Mouse (Mus musculus) heart, embryonic 13.5 days (tissue): ENCODE results near the gene Sdk2. TPM values are rescaled to one million over a fixed set of nuclear protein-coding genes. Genes with fewer than 3 reads are reported as not detected.

ENCODE experiments used
- ATAC-seq: fragments of 200-750 bp; cut with Nextera tagmentation; 2 replicates; pipeline ENCODE4 v1.8.0; 2017; ENCODE audit warnings: moderate TSS enrichment; ENCODE audit not compliant: insufficient number of reproducible peaks, low FRiP score, low TSS enrichment; ENCODE audit errors: extremely low read depth
- H3K27ac ChIP-seq: fragments of 300-500 bp; sonication (generic); replicated peaks from 2 replicates; pipeline ENCODE4 v1.5.1; 2015; ENCODE audit warnings: moderate library complexity, mild to moderate bottlenecking, inconsistent platforms
- H3K27me3 ChIP-seq: fragments of 300-500 bp; sonication (generic); replicated peaks from 2 replicates; pipeline ENCODE4 v1.6.1; 2015; ENCODE audit warnings: mild to moderate bottlenecking, inconsistent platforms
- H3K36me3 ChIP-seq: fragments of 300-500 bp; sonication (generic); 2 replicates; pipeline ENCODE4 v1.6.1; 2015; ENCODE audit warnings: mild to moderate bottlenecking, inconsistent platforms
- H3K4me1 ChIP-seq: fragments of 300-500 bp; sonication (generic); 2 replicates; pipeline ENCODE4 v1.6.1; 2015; ENCODE audit warnings: inconsistent platforms
- H3K4me2 ChIP-seq: fragments of 300-500 bp; sonication (generic); 2 replicates; pipeline ENCODE4 v1.6.1; 2015; ENCODE audit warnings: inconsistent platforms, mild to moderate bottlenecking, moderate library complexity
- H3K4me3 ChIP-seq: fragments of 300-500 bp; sonication (generic); 2 replicates; pipeline ENCODE4 v1.5.1; 2015; ENCODE audit warnings: moderate library complexity, mild to moderate bottlenecking, inconsistent platforms
- H3K9ac ChIP-seq: fragments of 300-500 bp; sonication (generic); 2 replicates; pipeline ENCODE4 v1.6.1; 2015; ENCODE audit warnings: inconsistent platforms, mild to moderate bottlenecking, moderate library complexity
- H3K9me3 ChIP-seq: fragments of 300-500 bp; sonication (generic); 2 replicates; pipeline ENCODE4 v1.6.1; 2016; ENCODE audit warnings: inconsistent platforms
- WGBS: fragments of 180-500 bp; shearing (Covaris S2); methylation state at CpG from one replicate; pipeline ENCODE4 v1.1.7; 2015; ENCODE audit warnings: mixed read lengths; 5-methylcytosine and 5-hydroxymethylcytosine counted together
- polyA plus RNA-seq: library from polyadenylated mRNA; unstranded; fragments of >200 nt; fragmentation: Nextera tagmentation; extraction: Ambion mirVana; gene quantifications from 2 replicates; pipeline ENCODE4 v1.2.1, GENCODE M21; 2015

Gene Sdk2
- polyA plus RNA-seq, 1 experiment from 2014 or later, result 1.9 TPM

DNA sequence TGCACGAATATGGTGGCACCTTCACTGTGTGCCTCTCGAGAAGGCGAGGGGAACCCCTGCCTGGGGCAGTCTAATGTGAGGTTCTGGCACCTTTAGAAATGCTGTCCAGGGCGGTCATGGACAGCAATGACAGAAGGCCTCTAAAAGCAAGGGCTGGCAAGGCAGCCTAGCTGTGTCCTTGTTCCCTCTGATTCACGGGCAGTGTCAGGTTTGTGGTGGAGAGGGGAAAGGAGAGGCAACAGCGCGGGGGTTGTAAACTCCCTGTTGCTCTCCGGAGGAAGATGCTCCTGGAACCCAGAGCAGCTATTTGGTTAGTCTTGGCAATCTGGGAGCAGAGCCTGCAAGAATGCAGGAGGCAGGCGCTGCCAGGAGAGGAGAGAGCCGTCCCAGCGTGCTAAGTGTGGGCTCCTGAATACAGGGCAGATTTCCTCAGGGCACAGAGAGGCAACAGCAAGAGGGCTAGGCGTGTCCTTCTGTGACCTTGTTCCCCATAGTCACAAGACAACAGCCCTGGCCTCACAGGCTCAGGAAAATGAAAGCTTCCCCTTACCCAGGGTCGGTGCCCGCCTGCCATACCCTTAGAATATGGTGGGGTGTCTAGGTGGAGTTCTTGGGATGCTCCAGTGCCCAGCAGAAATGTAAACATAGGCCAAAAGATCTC is 289.9 kb downstream of the Sdk2 start:
- H3K27me3 ChIP-seq, result no peaks in the 10 kb centered on the region
- peaks cover 38% of the 10 kb centered on the region for H3K4me1 ChIP-seq
- no peak overlapping the region for H3K27ac ChIP-seq

DNA sequence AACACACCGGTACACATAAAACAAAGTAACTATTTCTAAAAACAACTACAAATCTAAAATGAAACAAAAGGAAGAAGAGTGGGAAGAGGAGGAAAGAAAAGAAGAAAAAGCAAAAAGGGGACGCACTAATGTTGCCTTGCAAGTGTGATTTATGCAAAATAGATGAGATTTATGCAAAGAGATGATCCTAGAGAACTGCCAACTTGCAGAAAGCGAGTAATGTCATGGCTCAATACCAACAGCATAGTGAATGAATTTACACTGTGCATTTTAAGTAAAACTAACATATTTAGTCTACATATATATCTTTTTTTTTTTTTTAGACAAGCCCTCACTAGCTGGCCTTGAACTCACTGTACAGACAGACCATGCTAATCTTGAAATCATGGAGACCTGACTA is 292.1 kb downstream of the Sdk2 start:
- H3K4me3 ChIP-seq, result no peak overlapping the region
- no peaks in the 10 kb centered on the region for H3K9me3 ChIP-seq
- no peak overlapping the region for H3K9ac ChIP-seq
- H3K36me3 ChIP-seq, result no peaks in the 10 kb centered on the region
- no peak overlapping the region for H3K4me2 ChIP-seq
- H3K27me3 ChIP-seq, result no peaks in the 10 kb centered on the region
- peaks cover 33% of the 10 kb centered on the region for H3K4me1 ChIP-seq
- WGBS, result 90% methylated on average over 3 of the region's 3 CpGs
- no peak overlapping the region for H3K27ac ChIP-seq
- no peak for ATAC-seq

More for the DNA sequence above, 289.9 kb downstream of the Sdk2 start:
- H3K9me3 ChIP-seq, result no peaks in the 10 kb centered on the region
- H3K9ac ChIP-seq, result no peak overlapping the region
- H3K4me2 ChIP-seq, result no peak overlapping the region
- 62% methylated on average over 14 of the region's 14 CpGs for WGBS
- H3K36me3 ChIP-seq, result no peaks in the 10 kb centered on the region
- no peak for ATAC-seq
- H3K4me3 ChIP-seq, result no peak overlapping the region

GRCm38 (mm10) chr11:113773191-113773590 is 293.7 kb downstream of the Sdk2 start:
- ATAC-seq, result no peak
- H3K4me2 ChIP-seq, result no peak overlapping the region
- H3K9ac ChIP-seq, result no peak overlapping the region
- H3K4me1 ChIP-seq, result peaks cover 22% of the 10 kb centered on the region
- H3K36me3 ChIP-seq, result no peaks in the 10 kb centered on the region
- no peak overlapping the region for H3K4me3 ChIP-seq
- no peaks in the 10 kb centered on the region for H3K9me3 ChIP-seq
- no peak overlapping the region for H3K27ac ChIP-seq
- H3K27me3 ChIP-seq, result no peaks in the 10 kb centered on the region
- 83% methylated on average over 5 of the region's 5 CpGs for WGBS

DNA sequence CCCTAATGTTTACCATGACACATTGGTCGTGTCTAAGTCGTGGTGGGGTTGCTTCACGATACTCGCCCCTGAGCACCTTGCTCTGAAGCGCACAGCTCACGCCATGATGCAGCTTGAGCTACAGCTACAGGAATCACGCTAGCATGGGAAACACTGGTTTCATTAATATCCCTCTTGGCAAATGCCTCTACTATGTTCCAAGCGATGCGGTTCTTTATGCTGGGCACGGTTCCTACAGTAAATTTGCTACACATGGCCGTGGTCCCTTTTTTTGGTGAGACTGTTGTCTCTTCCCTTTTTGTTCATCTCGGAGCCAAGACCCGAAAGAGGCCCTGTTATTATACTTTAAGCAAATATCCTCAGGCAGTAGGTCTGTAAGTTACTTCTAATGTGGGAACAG is 295.7 kb downstream of the Sdk2 start:
- Histone ChIP-seq H3K4me3 (no peak overlapping the region), H3K27ac (no peak overlapping the region), H3K4me2 (no peak overlapping the region), H3K36me3 (no peaks in the 10 kb centered on the region), H3K9ac (no peak overlapping the region), H3K9me3 (no peaks in the 10 kb centered on the region), H3K4me1 (peaks cover 28% of the 10 kb centered on the region), H3K27me3 (no peaks in the 10 kb centered on the region)
- 83% methylated on average over 13 of the region's 13 CpGs for WGBS
- ATAC-seq, result no peak

GRCm38 (mm10) chr11:113768356-113768755 is 298.5 kb downstream of the Sdk2 start:
- no peaks in the 10 kb centered on the region for H3K36me3 ChIP-seq
- peaks cover 41% of the 10 kb centered on the region for H3K4me1 ChIP-seq
- no peak overlapping the region for H3K9ac ChIP-seq
- H3K27me3 ChIP-seq, result no peaks in the 10 kb centered on the region
- no peak overlapping the region for H3K4me2 ChIP-seq
- H3K9me3 ChIP-seq, result no peaks in the 10 kb centered on the region
- no peak for ATAC-seq
- no peak overlapping the region for H3K27ac ChIP-seq
- no peak overlapping the region for H3K4me3 ChIP-seq
- WGBS, result 67% methylated on average over 3 of the region's 3 CpGs

DNA sequence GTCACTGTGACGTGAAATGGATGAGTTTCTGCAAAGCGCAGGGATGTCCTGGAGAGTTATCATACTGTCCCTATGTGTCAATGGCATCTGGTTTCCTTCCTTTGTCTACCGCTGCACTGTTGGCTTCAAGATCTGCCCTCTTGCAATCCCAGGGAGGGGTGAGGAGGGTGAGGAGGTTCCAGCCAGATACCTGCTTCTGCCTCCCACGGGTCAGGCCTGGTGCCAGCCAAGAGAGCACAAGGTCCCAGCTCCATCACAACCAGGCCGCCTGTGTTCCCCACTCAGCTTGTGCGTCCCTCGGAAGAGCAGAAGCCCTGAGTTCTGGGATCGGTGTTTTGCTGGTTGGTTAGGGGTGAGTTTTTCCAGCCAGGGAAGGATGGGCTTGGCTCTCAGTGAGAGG is 299.6 kb downstream of the Sdk2 start:
- Histone ChIP-seq H3K27ac (peak overlapping the region; percentile 58), H3K4me2 (no peak overlapping the region)

GRCm38 (mm10) chr11:113766284-113766985 is 300.4 kb downstream of the Sdk2 start:
- Histone ChIP-seq H3K4me1 (peaks cover 41% of the 10 kb centered on the region), H3K36me3 (no peaks in the 10 kb centered on the region), H3K4me3 (no peak overlapping the region), H3K4me2 (peak overlapping the region; percentile 16), H3K9me3 (no peaks in the 10 kb centered on the region), H3K9ac (peak overlapping the region; percentile 50), H3K27me3 (no peaks in the 10 kb centered on the region), H3K27ac (peak overlapping the region; percentile 58)
- no peak; the same call in 1 of the 2 replicates for ATAC-seq
- 11% methylated on average over 10 of the region's 10 CpGs for WGBS

More for the DNA sequence above, 299.6 kb downstream of the Sdk2 start:
- WGBS, result 37% methylated on average over 8 of the region's 8 CpGs
- Histone ChIP-seq H3K9me3 (no peaks in the 10 kb centered on the region), H3K4me3 (no peak overlapping the region), H3K36me3 (no peaks in the 10 kb centered on the region), H3K27me3 (no peaks in the 10 kb centered on the region), H3K9ac (no peak overlapping the region), H3K4me1 (peaks cover 44% of the 10 kb centered on the region)
- ATAC-seq, result no peak

- H3K4me2 ChIP-seq, result no peak overlapping the region
- no peak overlapping the region for H3K9ac ChIP-seq
- H3K27ac ChIP-seq, result no peak overlapping the region
- no peaks in the 10 kb centered on the region for H3K27me3 ChIP-seq
- WGBS, result 78% methylated on average over 6 of the region's 6 CpGs
- no peak for ATAC-seq
- H3K36me3 ChIP-seq, result no peaks in the 10 kb centered on the region
- no peaks in the 10 kb centered on the region for H3K9me3 ChIP-seq
- no peak overlapping the region for H3K4me3 ChIP-seq
- H3K4me1 ChIP-seq, result peaks cover 44% of the 10 kb centered on the region
Observed at GRCm38 (mm10) chr11:113764132-113764849, 302.6 kb downstream of the Sdk2 start.

- Histone ChIP-seq H3K9me3 (no peaks in the 10 kb centered on the region), H3K4me1 (peaks cover 42% of the 10 kb centered on the region), H3K4me3 (no peak overlapping the region), H3K27ac (no peak overlapping the region), H3K9ac (no peak overlapping the region), H3K27me3 (no peaks in the 10 kb centered on the region), H3K4me2 (peak overlapping the region; percentile 16; the same call in 1 of the 2 replicates), H3K36me3 (no peaks in the 10 kb centered on the region)
- 22% methylated on average over 5 of the region's 5 CpGs for WGBS
- no peak for ATAC-seq
Observed at GRCm38 (mm10) chr11:113763449-113763848, 303.4 kb downstream of the Sdk2 start.

- Histone ChIP-seq H3K4me1 (peaks cover 30% of the 10 kb centered on the region), H3K9ac (no peak overlapping the region), H3K4me2 (no peak overlapping the region), H3K9me3 (no peaks in the 10 kb centered on the region), H3K27ac (no peak overlapping the region), H3K36me3 (no peaks in the 10 kb centered on the region), H3K27me3 (no peaks in the 10 kb centered on the region), H3K4me3 (no peak overlapping the region)
- WGBS, result 70% methylated on average over 8 of the region's 8 CpGs
- no peak for ATAC-seq
Observed at GRCm38 (mm10) chr11:113762136-113762797, 304.6 kb downstream of the Sdk2 start.

DNA sequence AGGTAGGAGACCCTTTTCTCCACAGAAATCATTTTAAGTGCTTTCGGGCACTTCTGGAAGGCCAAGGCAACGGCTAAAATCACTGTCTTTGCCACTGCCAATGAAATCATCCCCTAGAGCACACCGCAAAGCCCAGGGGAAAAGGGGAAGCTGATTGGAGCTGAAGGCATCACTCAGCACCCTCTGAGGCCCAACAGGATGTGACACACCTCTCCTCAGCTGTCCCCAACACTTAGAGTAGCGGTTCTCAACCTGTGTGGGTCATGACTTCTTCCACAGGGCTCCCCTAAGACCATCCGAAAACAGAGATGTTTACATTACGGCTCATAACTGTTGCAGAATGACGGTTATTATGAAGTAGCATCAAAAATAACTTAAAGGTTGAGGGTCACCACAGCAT is 305.2 kb downstream of the Sdk2 start:
- Histone ChIP-seq H3K9me3 (no peaks in the 10 kb centered on the region), H3K27me3 (no peaks in the 10 kb centered on the region), H3K36me3 (no peaks in the 10 kb centered on the region), H3K27ac (no peak overlapping the region), H3K9ac (no peak overlapping the region), H3K4me3 (no peak overlapping the region), H3K4me2 (no peak overlapping the region), H3K4me1 (peaks cover 24% of the 10 kb centered on the region)
- WGBS, result 58% methylated on average over 7 of the region's 7 CpGs
- ATAC-seq, result no peak; the same call in 1 of the 2 replicates
